Mouse (Mus musculus) thymus, postnatal 4 days (tissue): ENCODE measurements around the gene Thop1.
"Not testable (repeated sequence)": the region's sequence is repeated elsewhere in the genome, so short reads cannot be mapped to it uniquely, and the experiment has no call there.

Experiments
- DNase-seq: peaks from one replicate; pipeline ENCODE4 v3.0.0; 2021

Gene Thop1

GRCm38 (mm10) chr10:81058896-81059295 is 10.9 kb upstream of the Thop1 start:
- DNase-seq, result no peak

- DNase-seq, result peak; percentile 96
These were observed 10.0 kb upstream of the Thop1 start, which contains the start of gene Sgta for GRCm38 (mm10) chr10:81059603-81060543. Gene Sgta (minus strand): TSS chr10:81060181.

GRCm38 (mm10) chr10:81062710-81063109 is 7.1 kb upstream of the Thop1 start:
- no peak for DNase-seq

- DNase-seq, result not testable (repeated sequence)
These were observed 5.3 kb upstream of the Thop1 start for GRCm38 (mm10) chr10:81064519-81064918.

GRCm38 (mm10) chr10:81068706-81069105 is 1.1 kb upstream of the Thop1 start:
- no peak for DNase-seq

GRCm38 (mm10) chr10:81072290-81072689 is 2.5 kb downstream of the Thop1 start:
- no peak for DNase-seq

GRCm38 (mm10) chr10:81073464-81073863 is 3.6 kb downstream of the Thop1 start:
- peak; percentile 69 for DNase-seq

GRCm38 (mm10) chr10:81075734-81076133 is 5.9 kb downstream of the Thop1 start:
- no peak for DNase-seq

GRCm38 (mm10) chr10:81076356-81076755 is 6.5 kb downstream of the Thop1 start:
- no peak for DNase-seq

- DNase-seq, result no peak
These were observed 8.1 kb downstream of the Thop1 start for GRCm38 (mm10) chr10:81077916-81078315.

- DNase-seq, result no peak
These were observed 10.3 kb downstream of the Thop1 start for GRCm38 (mm10) chr10:81080008-81080655.

- DNase-seq, result peak; percentile 84
These were observed 12.5 kb downstream of the Thop1 start for GRCm38 (mm10) chr10:81082168-81082960.

GRCm38 (mm10) chr10:81087021-81087420 is 17.2 kb downstream of the Thop1 start:
- peak; percentile 67 for DNase-seq

- no peak for DNase-seq
These were observed 19.4 kb downstream of the Thop1 start for GRCm38 (mm10) chr10:81089216-81089615.

GRCm38 (mm10) chr10:81090621-81091020 is 20.8 kb downstream of the Thop1 start:
- DNase-seq, result no peak

GRCm38 (mm10) chr10:81092465-81093250 is 22.8 kb downstream of the Thop1 start:
- no peak for DNase-seq

- no peak for DNase-seq
These were observed 25.3 kb downstream of the Thop1 start for GRCm38 (mm10) chr10:81094931-81095678.

GRCm38 (mm10) chr10:81105565-81106112 is 35.8 kb downstream of the Thop1 start, which contains the start of gene Map2k2:
Gene Map2k2 (plus strand): TSS chr10:81105915.
- peak; percentile 99 for DNase-seq

GRCm38 (mm10) chr10:81106113-81106721 is 36.4 kb downstream of the Thop1 start:
- peak; percentile 94 for DNase-seq

- DNase-seq, result no peak
These were observed 43.1 kb downstream of the Thop1 start for GRCm38 (mm10) chr10:81112946-81113345.

- no peak for DNase-seq
These were observed 49.8 kb downstream of the Thop1 start for GRCm38 (mm10) chr10:81119625-81120024.
